Mouse (Mus musculus) thymus, postnatal 36 days (tissue): Measurements from ENCODE around the gene Gm20929.
"Not testable (repeated sequence)": the region's sequence is repeated elsewhere in the genome, so short reads cannot be mapped to it uniquely, and the experiment has no call there.

ENCODE experiments used
- DNase-seq, 2 experiments: peaks; one replicate each; pipeline ENCODE4 v3.0.0; 2022; ENCODE audit warnings: mixed read lengths in 2 of 2

Gene Gm20929

GRCm38 (mm10) chrY:53843649-53844048, at the start of gene Gm20929:
Gene Gm20929, plus strand, starts transcription at chrY:53843949.
- not testable (repeated sequence) for DNase-seq
